Mouse (Mus musculus) limb, embryonic 14.5 days (tissue): ENCODE data around the gene Gm36079. TPM values are rescaled to one million over a fixed set of nuclear protein-coding genes. Genes with fewer than 3 reads are reported as not detected.
A peak's percentile ranks its signal among the peaks of the same experiment; 100 is the strongest.
"Not testable (repeated sequence)": the region's sequence is repeated elsewhere in the genome, so short reads cannot be mapped to it uniquely, and the experiment has no call there.

Experiments used
- ATAC-seq: fragments of 200-750 bp; cut with Nextera tagmentation; 2 replicates; pipeline ENCODE4 v1.8.0; 2017; ENCODE audit warnings: low read depth, moderate number of reproducible peaks, moderate TSS enrichment; ENCODE audit not compliant: low FRiP score
- DNase-seq: peaks from one replicate; pipeline ENCODE4 v3.0.0-alpha.2; 2015; ENCODE audit warnings: low spot score
- H3K27ac ChIP-seq: fragments of 300-500 bp; sonication (generic); replicated peaks from 2 replicates; pipeline ENCODE4 v1.5.1; 2014; ENCODE audit warnings: low read depth, mild to moderate bottlenecking, low read length, moderate library complexity, mixed read lengths
- H3K27me3 ChIP-seq: fragments of 300-500 bp; sonication (generic); 2 replicates; pipeline ENCODE4 v1.6.1; 2014; ENCODE audit warnings: low read length, mixed read lengths; ENCODE audit not compliant: control insufficient read depth, insufficient read depth
- H3K36me3 ChIP-seq: fragments of 300-500 bp; sonication (generic); 2 replicates; pipeline ENCODE4 v1.6.1; 2014; ENCODE audit warnings: mild to moderate bottlenecking, low read length, moderate library complexity, mixed read lengths; ENCODE audit not compliant: control insufficient read depth, insufficient read depth
- H3K4me1 ChIP-seq: fragments of 300-500 bp; sonication (generic); 2 replicates; pipeline ENCODE4 v1.6.1; 2014; ENCODE audit warnings: antibody characterized with exemption, low read length, mixed read lengths; ENCODE audit not compliant: control insufficient read depth, insufficient read depth
- H3K4me2 ChIP-seq: fragments of 300-500 bp; sonication (generic); replicated peaks from 2 replicates; pipeline ENCODE4 v1.6.1; 2014; ENCODE audit warnings: low read depth, mild to moderate bottlenecking, low read length, moderate library complexity; ENCODE audit not compliant: severe bottlenecking
- H3K4me3 ChIP-seq: fragments of 300-500 bp; sonication (generic); replicated peaks from 2 replicates; pipeline ENCODE4 v1.5.1; 2014; ENCODE audit warnings: low read length
- H3K9ac ChIP-seq: fragments of 300-500 bp; sonication (generic); 2 replicates; pipeline ENCODE4 v1.6.1; 2014; ENCODE audit warnings: mild to moderate bottlenecking, low read depth, low read length, moderate library complexity; ENCODE audit not compliant: severe bottlenecking
- H3K9me3 ChIP-seq: fragments of 300-500 bp; sonication (generic); 2 replicates; pipeline ENCODE4 v1.6.1; 2016; ENCODE audit warnings: low read length; ENCODE audit not compliant: control insufficient read depth
- WGBS: fragments of 180-500 bp; shearing (Covaris S2); extraction: QIAGEN DNeasy Blood & Tissue Kit; methylation state at CpG from one replicate; pipeline ENCODE4 v1.1.7; 2014; 5-methylcytosine and 5-hydroxymethylcytosine counted together
- polyA plus RNA-seq, 2 experiments: library from polyadenylated mRNA; depleted of rRNA in 1 of 2; stranded (reverse) in 1 of 2; unstranded in 1 of 2; fragments of >200 nt; fragmentation: Nextera tagmentation in 1 of 2; extraction: Ambion mirVana in 1 of 2; gene quantifications; 2 replicates each; pipeline versions ENCODE4 v1.2.1 to v1.2.3; 2012 to 2014

Gm36079 gene
- polyA plus RNA-seq, 2 experiments, result not detected

- H3K36me3 ChIP-seq, ATAC-seq, H3K9ac ChIP-seq, DNase-seq, H3K27ac ChIP-seq, H3K4me2 ChIP-seq, H3K4me3 ChIP-seq, H3K27me3 ChIP-seq, H3K9me3 ChIP-seq, H3K4me1 ChIP-seq: not testable (repeated sequence)
- no CpG with 5 or more reads among the region's 5 CpGs for WGBS
Observed at GRCm38 (mm10) chr13:120013544-120013943, 13.3 kb downstream of the Gm36079 start.

GRCm38 (mm10) chr13:120010068-120010467, 16.7 kb downstream of the Gm36079 start:
- not testable (repeated sequence) for H3K4me3 ChIP-seq, H3K9ac ChIP-seq, H3K27ac ChIP-seq, DNase-seq, H3K27me3 ChIP-seq, H3K4me1 ChIP-seq, H3K4me2 ChIP-seq, H3K9me3 ChIP-seq, H3K36me3 ChIP-seq, ATAC-seq

GRCm38 (mm10) chr13:119999215-119999614, 27.6 kb downstream of the Gm36079 start:
- ATAC-seq, H3K27ac ChIP-seq, H3K4me1 ChIP-seq, H3K36me3 ChIP-seq, H3K4me2 ChIP-seq, H3K27me3 ChIP-seq, DNase-seq, H3K9me3 ChIP-seq, H3K4me3 ChIP-seq, H3K9ac ChIP-seq: not testable (repeated sequence)
- WGBS, result no CpG with 5 or more reads among the region's 4 CpGs

- ATAC-seq, result peak; percentile 55; the same call in 1 of the 2 replicates
- not testable (repeated sequence) for H3K27ac ChIP-seq, H3K4me1 ChIP-seq, H3K9ac ChIP-seq, H3K4me2 ChIP-seq, DNase-seq, H3K36me3 ChIP-seq, H3K27me3 ChIP-seq, H3K4me3 ChIP-seq, H3K9me3 ChIP-seq
- no CpG with 5 or more reads among the region's 22 CpGs for WGBS
Observed at GRCm38 (mm10) chr13:119998442-119999086, 28.2 kb downstream of the Gm36079 start.

GRCm38 (mm10) chr13:119991917-119992496, 34.8 kb downstream of the Gm36079 start:
- not testable (repeated sequence) for H3K27me3 ChIP-seq, H3K27ac ChIP-seq, H3K4me1 ChIP-seq, H3K4me2 ChIP-seq, H3K36me3 ChIP-seq, H3K4me3 ChIP-seq, ATAC-seq, H3K9me3 ChIP-seq, DNase-seq, H3K9ac ChIP-seq
- WGBS, result no CpG with 5 or more reads among the region's 10 CpGs

GRCm38 (mm10) chr13:119991264-119991663, 35.5 kb downstream of the Gm36079 start:
- not testable (repeated sequence) for H3K36me3 ChIP-seq, H3K27me3 ChIP-seq, ATAC-seq, H3K4me1 ChIP-seq, DNase-seq, H3K9ac ChIP-seq, H3K4me3 ChIP-seq, H3K4me2 ChIP-seq, H3K9me3 ChIP-seq, H3K27ac ChIP-seq
- WGBS, result no CpG with 5 or more reads among the region's 13 CpGs

Other genes with a start within 250 kb of the Gm36079 start
- gene Zfp131, start 236.1 kb downstream of the Gm36079 start, polyA plus RNA-seq (2012; rRNA removed), result 26.6 and 32.1 TPM in 2 replicates
- 39.6 and 41.3 TPM in 2 replicates for gene Zfp131, start 236.1 kb downstream of the Gm36079 start, polyA plus RNA-seq (2014; fragmentation: Nextera tagmentation; extraction: Ambion mirVana)
- not detected in 2 replicates for gene AF067063, start 196.8 kb downstream of the Gm36079 start, polyA plus RNA-seq (2012; rRNA removed)
- not detected in 2 replicates for gene AF067063, start 196.8 kb downstream of the Gm36079 start, polyA plus RNA-seq (2014; fragmentation: Nextera tagmentation; extraction: Ambion mirVana)
- not detected in 2 replicates for gene D13Ertd608e, start 191.0 kb downstream of the Gm36079 start, polyA plus RNA-seq (2012; rRNA removed)
- gene D13Ertd608e, start 191.0 kb downstream of the Gm36079 start, polyA plus RNA-seq (2014; fragmentation: Nextera tagmentation; extraction: Ambion mirVana), result not detected in 2 replicates
- gene Tcstv1, start 132.2 kb downstream of the Gm36079 start, polyA plus RNA-seq (2012; rRNA removed), result not detected in 2 replicates
- not detected in 2 replicates for gene Tcstv1, start 132.2 kb downstream of the Gm36079 start, polyA plus RNA-seq (2014; fragmentation: Nextera tagmentation; extraction: Ambion mirVana)
- gene Gm21761, start 97.7 kb downstream of the Gm36079 start, polyA plus RNA-seq (2012; rRNA removed), result not detected in 2 replicates
- not detected in 2 replicates for gene Gm21761, start 97.7 kb downstream of the Gm36079 start, polyA plus RNA-seq (2014; fragmentation: Nextera tagmentation; extraction: Ambion mirVana)
- gene B020031M17Rik, start 76.2 kb downstream of the Gm36079 start, polyA plus RNA-seq (2012; rRNA removed), result 0.13 TPM in 1 of 2 replicates, not detected in the other
- not detected in 2 replicates for gene B020031M17Rik, start 76.2 kb downstream of the Gm36079 start, polyA plus RNA-seq (2014; fragmentation: Nextera tagmentation; extraction: Ambion mirVana)
- 0.03 TPM in 1 of 2 replicates, not detected in the other for gene Gm21188, start 25.2 kb upstream of the Gm36079 start, polyA plus RNA-seq (2012; rRNA removed)
- gene Gm21188, start 25.2 kb upstream of the Gm36079 start, polyA plus RNA-seq (2014; fragmentation: Nextera tagmentation; extraction: Ambion mirVana), result 0.19 TPM in 1 of 2 replicates, not detected in the other
- gene Gm20767, start 113.2 kb upstream of the Gm36079 start, polyA plus RNA-seq (2012; rRNA removed), result not detected in 2 replicates
- not detected in 2 replicates for gene Gm20767, start 113.2 kb upstream of the Gm36079 start, polyA plus RNA-seq (2014; fragmentation: Nextera tagmentation; extraction: Ambion mirVana)
- gene Gm21818, start 145.4 kb upstream of the Gm36079 start, polyA plus RNA-seq (2012; rRNA removed), result not detected in 2 replicates
- not detected in 2 replicates for gene Gm21818, start 145.4 kb upstream of the Gm36079 start, polyA plus RNA-seq (2014; fragmentation: Nextera tagmentation; extraction: Ambion mirVana)
- not detected in 2 replicates for gene Gm21762, start 188.9 kb upstream of the Gm36079 start, polyA plus RNA-seq (2012; rRNA removed)
- not detected in 2 replicates for gene Gm21762, start 188.9 kb upstream of the Gm36079 start, polyA plus RNA-seq (2014; fragmentation: Nextera tagmentation; extraction: Ambion mirVana)
- not detected in 2 replicates for gene Gm21731, start 212.1 kb upstream of the Gm36079 start, polyA plus RNA-seq (2012; rRNA removed)
- not detected in 2 replicates for gene Gm21731, start 212.1 kb upstream of the Gm36079 start, polyA plus RNA-seq (2014; fragmentation: Nextera tagmentation; extraction: Ambion mirVana)
- not detected in 2 replicates for gene AF067061, start 236.1 kb upstream of the Gm36079 start, polyA plus RNA-seq (2012; rRNA removed)
- gene AF067061, start 236.1 kb upstream of the Gm36079 start, polyA plus RNA-seq (2014; fragmentation: Nextera tagmentation; extraction: Ambion mirVana), result not detected in 2 replicates